Mouse (Mus musculus): ENCODE measurements around the gene Fam240b.

Fam240b gene

GRCm38 (mm10) chr13:64448729-64449128 lies 48.9 kb downstream of the Fam240b start:
- no peak for TF ChIP-seq GATA4 (IDR thresholded peaks at IDR 0.05; ENCODE audit: insufficient replicate concordance, low read length)

GRCm38 (mm10) chr13:64447947-64448346 lies 49.6 kb downstream of the Fam240b start:
- TF ChIP-seq GATA4 (IDR thresholded peaks at IDR 0.05; ENCODE audit: insufficient replicate concordance, low read length): no peak

GRCm38 (mm10) chr13:64445254-64445920 lies 52.2 kb downstream of the Fam240b start:
- no peak for TF ChIP-seq GATA4 (IDR thresholded peaks at IDR 0.05; ENCODE audit: insufficient replicate concordance, low read length)

GRCm38 (mm10) chr13:64443263-64443894 lies 54.2 kb downstream of the Fam240b start:
- TF ChIP-seq GATA4 (IDR thresholded peaks at IDR 0.05; ENCODE audit: insufficient replicate concordance, low read length): no peak

GRCm38 (mm10) chr13:64440592-64440991 lies 57.0 kb downstream of the Fam240b start:
- no peak for TF ChIP-seq GATA4 (IDR thresholded peaks at IDR 0.05; ENCODE audit: insufficient replicate concordance, low read length)

- TF ChIP-seq GATA4 (IDR thresholded peaks at IDR 0.05; ENCODE audit: insufficient replicate concordance, low read length): no peak
Observed at GRCm38 (mm10) chr13:64439471-64439870, 58.1 kb downstream of the Fam240b start.

- no peak for TF ChIP-seq GATA4 (IDR thresholded peaks at IDR 0.05; ENCODE audit: insufficient replicate concordance, low read length)
Observed at GRCm38 (mm10) chr13:64438863-64439452, 58.6 kb downstream of the Fam240b start.

GRCm38 (mm10) chr13:64437801-64438200 lies 59.8 kb downstream of the Fam240b start:
- TF ChIP-seq GATA4 (IDR thresholded peaks at IDR 0.05; ENCODE audit: insufficient replicate concordance, low read length): no peak

- peak; percentile 65; the same call in 1 of the 2 replicates for TF ChIP-seq GATA4 (IDR thresholded peaks at IDR 0.05; ENCODE audit: insufficient replicate concordance, low read length)
Observed at GRCm38 (mm10) chr13:64432017-64432995, 65.3 kb downstream of the Fam240b start, which contains the start of gene Cdk20. TSS of gene Cdk20 (plus strand) at chr13:64432314.
